Mouse (Mus musculus): Measurements from ENCODE around the gene Naa50.

Naa50 gene

GRCm38 (mm10) chr16:44139536-44140185 lies at the start of gene Naa50, which contains the start of gene Atp6v1a:
Gene Naa50, plus strand, starts transcription at chr16:44139830.
Gene Atp6v1a, minus strand, starts transcription at chr16:44139705.
- peak; percentile 49 for DNase-seq (ENCODE audit: extremely low read depth, low read depth, low spot score)

GRCm38 (mm10) chr16:44099377-44099776 lies 40.3 kb upstream of the Naa50 start:
- no peak for DNase-seq (ENCODE audit: extremely low read depth, low read depth, low spot score)

GRCm38 (mm10) chr16:44101181-44101710 lies 38.4 kb upstream of the Naa50 start:
- DNase-seq (ENCODE audit: extremely low read depth, low read depth, low spot score) = peak; percentile 77

- no peak for DNase-seq (ENCODE audit: extremely low read depth, low read depth, low spot score)
Measured at GRCm38 (mm10) chr16:44102925-44103324, 36.7 kb upstream of the Naa50 start.

GRCm38 (mm10) chr16:44103806-44104766 lies 35.5 kb upstream of the Naa50 start:
- no peak for DNase-seq (ENCODE audit: extremely low read depth, low read depth, low spot score)

GRCm38 (mm10) chr16:44105211-44105610 lies 34.4 kb upstream of the Naa50 start:
- no peak for DNase-seq (ENCODE audit: extremely low read depth, low read depth, low spot score)

GRCm38 (mm10) chr16:44109002-44109401 lies 30.6 kb upstream of the Naa50 start:
- DNase-seq (ENCODE audit: extremely low read depth, low read depth, low spot score) = no peak

- DNase-seq (ENCODE audit: extremely low read depth, low read depth, low spot score) = no peak
Measured at GRCm38 (mm10) chr16:44119753-44120501, 19.7 kb upstream of the Naa50 start.

GRCm38 (mm10) chr16:44122122-44122521 lies 17.5 kb upstream of the Naa50 start:
- DNase-seq (ENCODE audit: extremely low read depth, low read depth, low spot score) = no peak

GRCm38 (mm10) chr16:44122574-44122973 lies 17.1 kb upstream of the Naa50 start:
- DNase-seq (ENCODE audit: extremely low read depth, low read depth, low spot score) = no peak

- no peak for DNase-seq (ENCODE audit: extremely low read depth, low read depth, low spot score)
Measured at GRCm38 (mm10) chr16:44122982-44123725, 16.5 kb upstream of the Naa50 start.

- no peak for DNase-seq (ENCODE audit: extremely low read depth, low read depth, low spot score)
Measured at GRCm38 (mm10) chr16:44123786-44124185, 15.8 kb upstream of the Naa50 start.

GRCm38 (mm10) chr16:44124713-44125112 lies 14.9 kb upstream of the Naa50 start:
- no peak for DNase-seq (ENCODE audit: extremely low read depth, low read depth, low spot score)

- DNase-seq (ENCODE audit: extremely low read depth, low read depth, low spot score) = no peak
Measured at GRCm38 (mm10) chr16:44125436-44125835, 14.2 kb upstream of the Naa50 start.

GRCm38 (mm10) chr16:44126437-44126836 lies 13.2 kb upstream of the Naa50 start:
- no peak for DNase-seq (ENCODE audit: extremely low read depth, low read depth, low spot score)

GRCm38 (mm10) chr16:44132300-44132699 lies 7.3 kb upstream of the Naa50 start:
- peak; percentile 54 for DNase-seq (ENCODE audit: extremely low read depth, low read depth, low spot score)

GRCm38 (mm10) chr16:44133187-44133586 lies 6.4 kb upstream of the Naa50 start:
- no peak for DNase-seq (ENCODE audit: extremely low read depth, low read depth, low spot score)

- DNase-seq (ENCODE audit: extremely low read depth, low read depth, low spot score) = no peak
Measured at GRCm38 (mm10) chr16:44136511-44137021, 3.1 kb upstream of the Naa50 start.

- no peak for DNase-seq (ENCODE audit: extremely low read depth, low read depth, low spot score)
Measured at GRCm38 (mm10) chr16:44138377-44138978, 1.2 kb upstream of the Naa50 start.
